Mouse (Mus musculus) intestine, embryonic 14.5 days (tissue): ENCODE data around the gene Psmc1. TPM values are rescaled to one million over a fixed set of nuclear protein-coding genes. Genes with fewer than 3 reads are reported as not detected.

ENCODE experiments used
- ATAC-seq: fragments of 200-750 bp; cut with Nextera tagmentation; replicated peaks from 2 replicates; pipeline ENCODE4 v1.8.0; 2017; ENCODE audit warnings: low read depth, moderate number of reproducible peaks, moderate TSS enrichment, moderate library complexity; ENCODE audit not compliant: low FRiP score, low TSS enrichment
- DNase-seq: peaks from one replicate; pipeline ENCODE4 v3.0.0-alpha.2; 2018; ENCODE audit warnings: low spot score
- H3K27ac ChIP-seq: fragments of 300-500 bp; sonication (generic); 2 replicates; pipeline ENCODE4 v1.5.1; 2014; ENCODE audit warnings: low read depth, mild to moderate bottlenecking, control low read depth
- H3K27me3 ChIP-seq: fragments of 300-500 bp; sonication (generic); replicated peaks from 2 replicates; pipeline ENCODE4 v1.6.1; 2014; ENCODE audit warnings: low read length, control low read depth; ENCODE audit not compliant: control insufficient read depth, insufficient read depth
- H3K36me3 ChIP-seq: fragments of 300-500 bp; sonication (generic); 2 replicates; pipeline ENCODE4 v1.6.1; 2014; ENCODE audit warnings: low read length, control low read depth; ENCODE audit not compliant: control insufficient read depth, insufficient read depth
- H3K4me1 ChIP-seq: fragments of 300-500 bp; sonication (generic); replicated peaks from 2 replicates; pipeline ENCODE4 v1.6.1; 2014; ENCODE audit warnings: low read length, control low read depth, mixed read lengths; ENCODE audit not compliant: control insufficient read depth, insufficient read depth
- H3K4me2 ChIP-seq: fragments of 300-500 bp; sonication (generic); 2 replicates; pipeline ENCODE4 v1.6.1; 2014; ENCODE audit warnings: low read length
- H3K4me3 ChIP-seq: fragments of 300-500 bp; sonication (generic); 2 replicates; pipeline ENCODE4 v1.5.1; 2014; ENCODE audit warnings: low read depth, low read length, control low read depth, mixed read lengths
- H3K9ac ChIP-seq: fragments of 300-500 bp; sonication (generic); 2 replicates; pipeline ENCODE4 v1.6.1; 2014; ENCODE audit warnings: mild to moderate bottlenecking, low read length
- H3K9me3 ChIP-seq: fragments of 300-500 bp; sonication (generic); 2 replicates; pipeline ENCODE4 v1.6.1; 2016; ENCODE audit warnings: low read length, control low read depth; ENCODE audit not compliant: control insufficient read depth
- WGBS: fragments of 180-500 bp; shearing (Covaris S2); extraction: QIAGEN DNeasy Blood & Tissue Kit; methylation state at CpG from one replicate; pipeline ENCODE4 v1.1.7; 2014; 5-methylcytosine and 5-hydroxymethylcytosine counted together
- polyA plus RNA-seq: library from polyadenylated mRNA; unstranded; fragments of >200 nt; fragmentation: Nextera tagmentation; extraction: Ambion mirVana; gene quantifications from 2 replicates; pipeline ENCODE4 v1.2.1, GENCODE M21; 2014

Psmc1 gene
- polyA plus RNA-seq, 1 experiment from 2014 or later: 242 TPM

- no peaks in the 10 kb centered on the region for H3K27me3 ChIP-seq
- 89% methylated on average over 7 of the region's 7 CpGs for WGBS
- no peak overlapping the region for H3K9ac ChIP-seq
- no peaks in the 10 kb centered on the region for H3K9me3 ChIP-seq
- no peak overlapping the region for H3K4me3 ChIP-seq
- H3K27ac ChIP-seq: no peak overlapping the region
- H3K36me3 ChIP-seq: peaks cover 56% of the 10 kb centered on the region
- no peaks in the 10 kb centered on the region for H3K4me1 ChIP-seq
- no peak for ATAC-seq
- H3K4me2 ChIP-seq: no peak overlapping the region
- DNase-seq: no peak
These were observed 42.5 kb downstream of the Psmc1 start for GRCm38 (mm10) chr12:100152466-100152865.

- under 1% methylated on average over 26 of the region's 26 CpGs for WGBS
- Histone ChIP-seq H3K4me1 (peaks cover 6% of the 10 kb centered on the region; the same call in 1 of the 2 replicates), H3K36me3 (peaks cover 13% of the 10 kb centered on the region), H3K4me3 (peak within 1 kb of the TSS; percentile 62), H3K27ac (peak within 1 kb of the TSS; percentile 47), H3K9me3 (no peaks in the 10 kb centered on the region), H3K9ac (peak within 1 kb of the TSS; percentile 71), H3K27me3 (no peaks in the 10 kb centered on the region), H3K4me2 (peak within 1 kb of the TSS; percentile 89)
- peak; percentile 99 for ATAC-seq
- DNase-seq: peak; percentile 93
These were observed 49.5 kb downstream of the Psmc1 start, which contains the start of gene Nrde2 for GRCm38 (mm10) chr12:100159261-100159975. Nrde2 (minus strand) TSS chr12:100159653.

- ATAC-seq (no peak), DNase-seq (no peak)
- WGBS: 64% methylated on average over 7 of the region's 7 CpGs
- Histone ChIP-seq H3K27me3 (no peaks in the 10 kb centered on the region), H3K36me3 (no peaks in the 10 kb centered on the region), H3K27ac (no peak overlapping the region), H3K4me2 (no peak overlapping the region), H3K4me1 (no peaks in the 10 kb centered on the region; the same call in 1 of the 2 replicates), H3K9me3 (no peaks in the 10 kb centered on the region), H3K9ac (no peak overlapping the region), H3K4me3 (no peak overlapping the region)
These were observed 55.1 kb downstream of the Psmc1 start for GRCm38 (mm10) chr12:100164991-100165500.

GRCm38 (mm10) chr12:100166177-100166576, 56.2 kb downstream of the Psmc1 start:
- Histone ChIP-seq H3K4me3 (no peak overlapping the region), H3K36me3 (no peaks in the 10 kb centered on the region), H3K4me2 (no peak overlapping the region), H3K9me3 (no peaks in the 10 kb centered on the region), H3K27ac (no peak overlapping the region), H3K27me3 (no peaks in the 10 kb centered on the region), H3K4me1 (no peaks in the 10 kb centered on the region; the same call in 1 of the 2 replicates), H3K9ac (no peak overlapping the region)
- DNase-seq: peak; percentile 60
- no peak for ATAC-seq
- WGBS: 29% methylated on average over 3 of the region's 3 CpGs

- Histone ChIP-seq H3K9ac (no peak overlapping the region), H3K27me3 (no peaks in the 10 kb centered on the region), H3K9me3 (no peaks in the 10 kb centered on the region), H3K27ac (no peak overlapping the region), H3K36me3 (no peaks in the 10 kb centered on the region), H3K4me2 (no peak overlapping the region), H3K4me3 (no peak overlapping the region), H3K4me1 (no peaks in the 10 kb centered on the region; the same call in 1 of the 2 replicates)
- WGBS: 82% methylated on average over 8 of the region's 8 CpGs
- no peak for ATAC-seq
- no peak for DNase-seq
These were observed 57.0 kb downstream of the Psmc1 start for GRCm38 (mm10) chr12:100166939-100167338.

GRCm38 (mm10) chr12:100167502-100167901, 57.5 kb downstream of the Psmc1 start:
- Histone ChIP-seq H3K27me3 (no peaks in the 10 kb centered on the region), H3K4me2 (no peak overlapping the region), H3K4me1 (no peaks in the 10 kb centered on the region; the same call in 1 of the 2 replicates), H3K36me3 (no peaks in the 10 kb centered on the region), H3K9me3 (no peaks in the 10 kb centered on the region), H3K9ac (no peak overlapping the region), H3K27ac (no peak overlapping the region), H3K4me3 (no peak overlapping the region)
- DNase-seq: no peak
- ATAC-seq: no peak
- 90% methylated on average over 1 of the region's 1 CpGs for WGBS

GRCm38 (mm10) chr12:100167931-100168871, 58.2 kb downstream of the Psmc1 start:
- Histone ChIP-seq H3K36me3 (no peaks in the 10 kb centered on the region), H3K4me1 (no peaks in the 10 kb centered on the region; the same call in 1 of the 2 replicates), H3K27me3 (no peaks in the 10 kb centered on the region), H3K9me3 (no peaks in the 10 kb centered on the region), H3K4me3 (peak overlapping the region; percentile 16; the same call in 1 of the 2 replicates), H3K9ac (no peak overlapping the region), H3K4me2 (peak overlapping the region; percentile 51), H3K27ac (0 out of 2 replicates have a peak overlapping the region, but pooled peaks have one; percentile 30)
- peak; percentile 75 for ATAC-seq
- 13% methylated on average over 28 of the region's 28 CpGs for WGBS
- DNase-seq: peak; percentile 68

GRCm38 (mm10) chr12:100172481-100172880, 62.5 kb downstream of the Psmc1 start:
- Histone ChIP-seq H3K4me2 (no peak overlapping the region), H3K4me1 (no peaks in the 10 kb centered on the region; the same call in 1 of the 2 replicates), H3K4me3 (no peak overlapping the region), H3K27ac (no peak overlapping the region), H3K27me3 (no peaks in the 10 kb centered on the region), H3K9ac (no peak overlapping the region), H3K36me3 (no peaks in the 10 kb centered on the region), H3K9me3 (no peaks in the 10 kb centered on the region)
- WGBS: 64% methylated on average over 7 of the region's 7 CpGs
- ATAC-seq (no peak), DNase-seq (no peak)
